Mouse (Mus musculus): ENCODE measurements at regions not wholly inside any gene's neighbourhood (a gene's known extent, or its start where the extent isn't known, plus 50 kb on each side); places are given as distances from the start of the nearest gene placed in this dataset.

DNA sequence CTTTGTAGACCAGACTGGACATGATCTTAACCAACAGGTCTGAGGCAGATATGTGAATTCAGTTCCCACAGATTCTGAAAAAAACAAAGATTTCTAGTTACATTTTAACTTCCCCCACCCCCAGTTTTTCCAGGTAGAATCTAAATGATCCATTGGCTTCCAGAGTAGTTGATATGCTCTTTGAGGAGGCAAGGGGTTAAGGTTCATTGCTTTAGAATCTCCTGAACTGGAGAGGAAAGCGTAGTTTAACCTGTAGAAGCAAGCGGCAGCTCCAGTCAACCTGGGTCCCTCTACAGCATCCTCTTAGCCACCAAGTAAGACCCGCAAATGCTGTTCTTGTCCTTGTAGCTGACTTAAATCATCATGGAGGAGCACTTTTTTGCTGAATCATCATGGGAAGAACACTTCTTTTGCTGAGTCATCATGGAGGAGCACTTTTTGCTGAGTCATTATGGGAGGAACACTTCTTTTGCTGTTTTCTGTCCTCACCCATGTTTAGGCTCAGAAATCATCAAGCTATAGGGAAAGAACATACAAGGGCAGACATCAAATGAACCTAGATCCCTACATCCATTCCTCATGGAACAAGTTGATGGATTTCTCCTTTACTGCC, 247.2 kb upstream of the Ank start:
- H3K36me3 ChIP-seq (replicated peaks; ENCODE audit: control insufficient read depth, insufficient read depth, low read depth), result no peaks in the 10 kb centered on the region
- no peaks in the 10 kb centered on the region for H3K9me3 ChIP-seq (ENCODE audit: control insufficient read depth, low read length)
- no peak overlapping the region for H3K4me2 ChIP-seq (ENCODE audit: low read depth)
- H3K4me1 ChIP-seq (replicated peaks; ENCODE audit: control insufficient read depth in 2 of 2, insufficient read depth in 2 of 2, low read length in 1 of 2), result no peaks in the 10 kb centered on the region; a peak in 1 of 4 replicates
- H3K4me3 ChIP-seq (ENCODE audit: insufficient read depth in 1 of 2, low read depth in 2 of 2, low read length in 2 of 2), result no peak overlapping the region
- TF ChIP-seq EP300 (IDR thresholded peaks at IDR 0.05; ENCODE audit: low read depth) (no peak), CTCF (IDR thresholded peaks at IDR 0.05; ENCODE audit: low read depth) (no peak)
- H3K27me3 ChIP-seq (ENCODE audit: control insufficient read depth, insufficient read depth, low read length), result no peaks in the 10 kb centered on the region
- no peak overlapping the region for H3K9ac ChIP-seq (replicated peaks)
- DNase-seq (ENCODE audit: low read depth in 3 of 3, low spot score in 3 of 3) (peak in 2 of 3 experiments; percentile 10 to 16), ATAC-seq (ENCODE audit: insufficient read depth) (no peak)
- 79% methylated on average over 3 of the region's 3 CpGs for WGBS (ENCODE audit: insufficient replicate concordance)
- no peak overlapping the region for H3K27ac ChIP-seq

GRCm38 (mm10) chr15:27223610-27224511, 242.6 kb upstream of the Ank start:
- WGBS (ENCODE audit: insufficient replicate concordance), result 58% methylated on average over 14 of the region's 14 CpGs
- H3K4me3 ChIP-seq (ENCODE audit: insufficient read depth in 1 of 2, low read depth in 2 of 2, low read length in 2 of 2), result no peak overlapping the region
- no peak overlapping the region for H3K4me2 ChIP-seq (ENCODE audit: low read depth)
- H3K9me3 ChIP-seq (ENCODE audit: control insufficient read depth, low read length), result no peaks in the 10 kb centered on the region
- H3K36me3 ChIP-seq (replicated peaks; ENCODE audit: control insufficient read depth, insufficient read depth, low read depth), result no peaks in the 10 kb centered on the region
- no peak overlapping the region for H3K9ac ChIP-seq (replicated peaks)
- no peak for ATAC-seq (ENCODE audit: insufficient read depth)
- H3K4me1 ChIP-seq (replicated peaks; ENCODE audit: control insufficient read depth in 2 of 2, insufficient read depth in 2 of 2, low read length in 1 of 2), result no peaks in the 10 kb centered on the region; a peak in 1 of 4 replicates
- no peak overlapping the region for H3K27ac ChIP-seq
- TF ChIP-seq CTCF (IDR thresholded peaks at IDR 0.05; ENCODE audit: low read depth) (no peak), EP300 (IDR thresholded peaks at IDR 0.05; ENCODE audit: low read depth) (no peak)
- no peak for DNase-seq (ENCODE audit: low read depth in 3 of 3, low spot score in 3 of 3)
- H3K27me3 ChIP-seq (ENCODE audit: control insufficient read depth, insufficient read depth, low read length), result no peaks in the 10 kb centered on the region

DNA sequence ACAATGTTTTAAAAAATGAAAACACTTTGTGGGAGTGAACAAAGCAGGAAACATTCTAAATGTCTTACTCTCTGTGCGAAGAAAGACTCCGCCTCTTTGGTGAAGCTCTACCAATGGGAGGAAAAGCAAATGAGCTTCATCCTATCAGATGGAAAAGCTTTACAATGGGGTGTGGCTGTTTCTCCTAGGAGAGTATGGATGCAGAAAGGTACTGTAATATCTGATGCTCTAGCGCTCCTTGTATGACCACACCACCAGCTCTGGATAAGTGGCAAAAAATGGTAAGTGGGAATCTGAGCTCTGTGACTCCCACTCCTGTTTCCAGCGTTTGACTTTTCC, 242.0 kb upstream of the Ank start:
- WGBS (ENCODE audit: insufficient replicate concordance), result 70% methylated on average over 4 of the region's 4 CpGs
- no peak overlapping the region for H3K9ac ChIP-seq (replicated peaks)
- no peak for DNase-seq (ENCODE audit: low read depth in 3 of 3, low spot score in 3 of 3)
- TF ChIP-seq EP300 (IDR thresholded peaks at IDR 0.05; ENCODE audit: low read depth) (no peak), CTCF (IDR thresholded peaks at IDR 0.05; ENCODE audit: low read depth) (no peak)
- no peak for ATAC-seq (ENCODE audit: insufficient read depth)
- H3K9me3 ChIP-seq (ENCODE audit: control insufficient read depth, low read length), result no peaks in the 10 kb centered on the region
- no peaks in the 10 kb centered on the region for H3K36me3 ChIP-seq (replicated peaks; ENCODE audit: control insufficient read depth, insufficient read depth, low read depth)
- H3K27ac ChIP-seq, result no peak overlapping the region
- no peaks in the 10 kb centered on the region; a peak in 1 of 4 replicates for H3K4me1 ChIP-seq (replicated peaks; ENCODE audit: control insufficient read depth in 2 of 2, insufficient read depth in 2 of 2, low read length in 1 of 2)
- no peaks in the 10 kb centered on the region for H3K27me3 ChIP-seq (ENCODE audit: control insufficient read depth, insufficient read depth, low read length)
- H3K4me2 ChIP-seq (ENCODE audit: low read depth), result no peak overlapping the region
- H3K4me3 ChIP-seq (ENCODE audit: insufficient read depth in 1 of 2, low read depth in 2 of 2, low read length in 2 of 2), result no peak overlapping the region

DNA sequence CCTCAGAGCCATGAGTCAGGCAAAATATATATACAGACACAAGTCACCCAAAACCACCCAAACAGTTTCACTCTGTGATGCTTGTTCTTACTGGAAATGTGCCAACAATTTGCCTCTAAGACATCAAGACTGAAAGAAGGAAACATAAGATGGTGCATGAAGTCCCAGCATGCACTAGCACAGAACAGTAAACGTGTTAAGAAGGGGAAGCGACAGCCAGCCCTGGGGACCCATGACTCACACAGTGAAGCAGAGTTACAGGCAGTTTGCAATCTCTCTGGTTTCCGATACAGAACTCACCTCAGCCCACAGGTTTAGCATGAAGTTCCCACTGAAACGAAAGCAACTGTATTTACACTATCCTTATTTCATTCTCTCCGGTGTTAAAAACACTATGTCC, 233.7 kb upstream of the Ank start:
- no peaks in the 10 kb centered on the region for H3K4me1 ChIP-seq (replicated peaks; ENCODE audit: control insufficient read depth in 2 of 2, insufficient read depth in 2 of 2, low read length in 1 of 2)
- ATAC-seq (ENCODE audit: insufficient read depth), result no peak
- no peak overlapping the region for H3K4me3 ChIP-seq (ENCODE audit: insufficient read depth in 1 of 2, low read depth in 2 of 2, low read length in 2 of 2)
- no peaks in the 10 kb centered on the region for H3K9me3 ChIP-seq (ENCODE audit: control insufficient read depth, low read length)
- H3K9ac ChIP-seq (replicated peaks), result no peak overlapping the region
- H3K27ac ChIP-seq, result no peak overlapping the region
- H3K4me2 ChIP-seq (ENCODE audit: low read depth), result no peak overlapping the region
- TF ChIP-seq CTCF (IDR thresholded peaks at IDR 0.05; ENCODE audit: low read depth) (no peak), EP300 (IDR thresholded peaks at IDR 0.05; ENCODE audit: low read depth) (no peak)
- no peaks in the 10 kb centered on the region for H3K36me3 ChIP-seq (replicated peaks; ENCODE audit: control insufficient read depth, insufficient read depth, low read depth)
- no peaks in the 10 kb centered on the region for H3K27me3 ChIP-seq (ENCODE audit: control insufficient read depth, insufficient read depth, low read length)
- DNase-seq (ENCODE audit: low read depth in 3 of 3, low spot score in 3 of 3), result no peak
- WGBS (ENCODE audit: insufficient replicate concordance), result 54% methylated on average over 5 of the region's 5 CpGs

DNA sequence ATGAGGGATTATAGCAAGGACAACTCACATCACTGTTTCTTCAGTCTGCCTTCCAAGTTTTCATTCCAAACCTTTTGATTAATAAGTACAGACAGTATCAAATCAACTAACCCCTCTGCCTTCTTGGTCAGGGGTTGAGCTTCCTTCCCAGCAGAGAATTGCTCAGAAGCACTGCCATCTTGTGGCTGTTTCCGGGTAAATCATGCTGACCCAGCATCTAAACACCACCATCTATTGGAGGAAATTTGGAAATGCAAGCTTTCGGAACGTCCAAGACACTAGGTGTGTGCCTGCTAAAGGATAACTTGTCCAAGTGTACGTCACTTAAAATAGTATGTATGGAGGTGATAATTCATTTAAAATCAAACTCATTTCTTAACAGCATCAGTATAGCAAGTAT, 231.7 kb upstream of the Ank start:
- Histone ChIP-seq H3K27me3 (ENCODE audit: control insufficient read depth, insufficient read depth, low read length) (no peaks in the 10 kb centered on the region), H3K9ac (replicated peaks) (no peak overlapping the region), H3K4me3 (ENCODE audit: insufficient read depth in 1 of 2, low read depth in 2 of 2, low read length in 2 of 2) (no peak overlapping the region), H3K27ac (no peak overlapping the region), H3K9me3 (ENCODE audit: control insufficient read depth, low read length) (no peaks in the 10 kb centered on the region), H3K4me2 (ENCODE audit: low read depth) (no peak overlapping the region), H3K4me1 (replicated peaks; ENCODE audit: control insufficient read depth in 2 of 2, insufficient read depth in 2 of 2, low read length in 1 of 2) (no peaks in the 10 kb centered on the region), H3K36me3 (replicated peaks; ENCODE audit: control insufficient read depth, insufficient read depth, low read depth) (no peaks in the 10 kb centered on the region)
- WGBS (ENCODE audit: insufficient replicate concordance), result 19% methylated on average over 4 of the region's 4 CpGs
- ATAC-seq (ENCODE audit: insufficient read depth) (no peak), DNase-seq (ENCODE audit: low read depth in 3 of 3, low spot score in 3 of 3) (peak in 1 of 3 experiments; percentile 10)
- TF ChIP-seq EP300 (IDR thresholded peaks at IDR 0.05; ENCODE audit: low read depth), result no peak
- peak; percentile 75 for TF ChIP-seq CTCF (IDR thresholded peaks at IDR 0.05; ENCODE audit: low read depth)

All from liver, embryonic 14.5 days (tissue).